Mouse (Mus musculus) stomach, embryonic 16.5 days (tissue): Measurements from ENCODE around the gene Cavin4. TPM values are rescaled to one million over a fixed set of nuclear protein-coding genes. Genes with fewer than 3 reads are reported as not detected.

Experiments
- ATAC-seq: fragments of 200-750 bp; cut with Nextera tagmentation; 2 replicates; pipeline ENCODE4 v1.8.0; 2017; ENCODE audit warnings: moderate number of reproducible peaks, moderate TSS enrichment; ENCODE audit not compliant: insufficient read depth, low FRiP score
- H3K27ac ChIP-seq: fragments of 300-500 bp; sonication (generic); 2 replicates; pipeline ENCODE4 v1.5.1; 2014; ENCODE audit warnings: low read length
- H3K27me3 ChIP-seq: fragments of 300-500 bp; sonication (generic); 2 replicates; pipeline ENCODE4 v1.6.1; 2014; ENCODE audit warnings: low read length, control low read depth, mixed read lengths; ENCODE audit not compliant: control insufficient read depth, insufficient read depth
- H3K36me3 ChIP-seq: fragments of 300-500 bp; sonication (generic); 2 replicates; pipeline ENCODE4 v1.6.1; 2014; ENCODE audit warnings: low read length; ENCODE audit not compliant: control insufficient read depth, insufficient read depth
- H3K4me1 ChIP-seq: fragments of 300-500 bp; sonication (generic); 2 replicates; pipeline ENCODE4 v1.6.1; 2014; ENCODE audit warnings: low read length, control low read depth, mixed read lengths; ENCODE audit not compliant: control insufficient read depth, insufficient read depth
- H3K4me2 ChIP-seq: fragments of 300-500 bp; sonication (generic); 2 replicates; pipeline ENCODE4 v1.6.1; 2014; ENCODE audit warnings: low read depth, low read length, mixed read lengths
- H3K4me3 ChIP-seq: fragments of 300-500 bp; sonication (generic); replicated peaks from 2 replicates; pipeline ENCODE4 v1.5.1; 2014; ENCODE audit warnings: mild to moderate bottlenecking, low read length
- H3K9ac ChIP-seq: fragments of 300-500 bp; sonication (generic); 2 replicates; pipeline ENCODE4 v1.6.1; 2014; ENCODE audit warnings: low read length
- H3K9me3 ChIP-seq: fragments of 300-500 bp; sonication (generic); replicated peaks from 2 replicates; pipeline ENCODE4 v1.6.1; 2016; ENCODE audit warnings: low read length, control low read depth; ENCODE audit not compliant: control insufficient read depth
- WGBS: fragments of 180-500 bp; shearing (Covaris S2); extraction: QIAGEN DNeasy Blood & Tissue Kit; methylation state at CpG from one replicate; pipeline ENCODE4 v1.1.7; 2014; 5-methylcytosine and 5-hydroxymethylcytosine counted together
- polyA plus RNA-seq: library from polyadenylated mRNA; unstranded; fragments of >200 nt; fragmentation: Nextera tagmentation; extraction: Ambion mirVana; gene quantifications from 2 replicates; pipeline ENCODE4 v1.2.1, GENCODE M21; 2015

Cavin4 gene
- polyA plus RNA-seq: 0.54 and 8.9 TPM in 2 replicates

DNA sequence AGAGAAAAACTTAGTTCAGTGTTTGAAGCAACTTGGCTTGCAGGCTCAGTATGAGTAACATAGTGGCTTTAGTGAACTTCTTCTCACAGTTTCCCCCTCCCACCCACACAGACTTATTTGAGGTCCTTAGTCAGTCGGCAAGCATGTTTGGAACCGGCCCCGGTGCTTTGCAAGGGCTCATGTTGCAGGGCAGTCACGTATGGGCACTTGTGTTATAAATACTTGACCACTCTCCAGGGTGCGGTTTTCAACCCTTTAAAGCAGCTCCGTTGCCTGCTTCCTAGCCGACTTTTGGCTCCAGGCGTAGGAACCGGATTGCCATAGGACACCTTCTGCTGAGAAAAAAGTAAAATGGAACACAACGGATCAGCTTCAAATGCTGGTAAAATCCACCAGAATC lies at the start of gene Cavin4:
Cavin4 (plus strand) TSS at position 244 of the 400 bp plus-strand sequence.
- H3K4me3 ChIP-seq: no peak within 1 kb of the TSS
- H3K4me2 ChIP-seq: no peak within 1 kb of the TSS
- 0 out of 2 replicates have a peak, but pooled peaks cover 6% of the 10 kb centered on the region for H3K4me1 ChIP-seq
- H3K9me3 ChIP-seq: no peaks in the 10 kb centered on the region
- no peak for ATAC-seq
- H3K27me3 ChIP-seq: no peaks in the 10 kb centered on the region
- WGBS: 93% methylated on average over 10 of the region's 10 CpGs
- H3K27ac ChIP-seq: no peak within 1 kb of the TSS
- H3K36me3 ChIP-seq: peaks cover 4% of the 10 kb centered on the region; the same call in 1 of the 2 replicates
- H3K9ac ChIP-seq: no peak within 1 kb of the TSS

DNA sequence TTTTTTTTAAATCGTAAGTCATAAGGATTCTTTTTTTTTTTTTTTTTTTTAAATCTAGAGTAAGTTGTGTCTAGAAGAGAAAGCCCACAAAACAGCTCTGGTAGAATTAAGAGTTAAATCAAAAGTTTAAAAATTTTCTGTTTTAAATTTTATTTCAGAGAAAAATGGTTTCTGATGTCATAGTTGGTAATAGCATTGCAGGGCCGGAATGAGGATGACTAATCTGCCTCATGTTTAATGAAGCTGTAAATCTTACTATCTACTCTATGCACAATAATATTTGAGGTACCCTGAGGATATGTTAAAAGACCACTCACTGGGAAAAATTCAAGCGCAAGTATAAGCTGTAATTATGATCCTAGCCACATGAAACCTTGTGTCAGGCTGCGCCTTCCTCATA lies 47.8 kb upstream of the Cavin4 start:
- Histone ChIP-seq H3K4me1 (no peaks in the 10 kb centered on the region), H3K27me3 (no peaks in the 10 kb centered on the region), H3K27ac (no peak overlapping the region), H3K9ac (no peak overlapping the region), H3K9me3 (no peaks in the 10 kb centered on the region), H3K36me3 (no peaks in the 10 kb centered on the region), H3K4me3 (no peak overlapping the region), H3K4me2 (no peak overlapping the region)
- WGBS: 92% methylated on average over 4 of the region's 4 CpGs
- no peak for ATAC-seq

DNA sequence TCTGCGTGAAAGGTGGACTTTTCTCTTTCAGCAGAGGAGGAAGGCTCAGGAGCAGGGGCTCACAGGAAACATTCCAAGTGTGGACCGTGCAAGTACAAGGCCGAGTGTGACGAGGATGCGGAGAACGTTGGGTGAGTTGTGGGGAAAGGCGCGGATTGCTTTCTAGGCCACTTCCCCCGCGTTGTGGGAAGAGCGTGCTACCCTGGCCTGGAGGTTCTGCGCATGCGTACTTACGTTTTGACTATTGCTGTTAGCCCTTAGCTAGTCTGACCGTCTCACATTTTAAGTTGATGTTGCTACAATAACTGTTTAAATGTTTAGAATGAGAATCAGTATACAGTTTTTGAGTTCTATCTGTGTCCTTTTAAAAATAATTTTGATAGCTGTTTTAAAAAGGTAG lies 46.1 kb upstream of the Cavin4 start:
- no peaks in the 10 kb centered on the region for H3K27me3 ChIP-seq
- H3K36me3 ChIP-seq: no peaks in the 10 kb centered on the region
- 92% methylated on average over 15 of the region's 15 CpGs for WGBS
- H3K4me2 ChIP-seq: peak overlapping the region; percentile 9; the same call in 1 of the 2 replicates
- H3K27ac ChIP-seq: peak overlapping the region; percentile 21; the same call in 1 of the 2 replicates
- H3K4me1 ChIP-seq: no peaks in the 10 kb centered on the region
- H3K9ac ChIP-seq: no peak overlapping the region
- no peak overlapping the region for H3K4me3 ChIP-seq
- H3K9me3 ChIP-seq: no peaks in the 10 kb centered on the region
- no peak for ATAC-seq

DNA sequence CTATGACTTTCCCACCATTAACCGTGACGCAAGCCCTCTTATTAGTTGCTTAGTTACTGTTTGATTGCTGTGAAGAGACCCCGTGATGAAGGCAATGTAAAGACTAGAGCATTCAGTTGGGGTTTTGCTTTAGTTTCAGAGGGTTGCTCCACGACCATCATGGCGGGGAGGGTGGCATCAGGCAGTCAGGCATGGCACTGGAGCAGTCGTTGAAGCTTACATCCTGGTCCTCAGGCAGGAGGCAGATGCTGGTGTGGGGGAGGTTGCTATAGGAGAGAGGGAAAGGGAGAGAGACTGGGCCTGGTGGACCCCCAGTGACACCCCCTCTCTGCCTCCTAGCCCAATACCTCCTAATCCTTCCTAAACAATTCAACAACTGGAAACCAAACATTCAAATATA lies 43.2 kb upstream of the Cavin4 start:
- Histone ChIP-seq H3K9me3 (no peaks in the 10 kb centered on the region), H3K27ac (no peak overlapping the region), H3K27me3 (no peaks in the 10 kb centered on the region), H3K4me2 (no peak overlapping the region), H3K4me3 (no peak overlapping the region), H3K9ac (no peak overlapping the region), H3K4me1 (no peaks in the 10 kb centered on the region), H3K36me3 (no peaks in the 10 kb centered on the region)
- WGBS: 91% methylated on average over 6 of the region's 6 CpGs
- ATAC-seq: no peak

DNA sequence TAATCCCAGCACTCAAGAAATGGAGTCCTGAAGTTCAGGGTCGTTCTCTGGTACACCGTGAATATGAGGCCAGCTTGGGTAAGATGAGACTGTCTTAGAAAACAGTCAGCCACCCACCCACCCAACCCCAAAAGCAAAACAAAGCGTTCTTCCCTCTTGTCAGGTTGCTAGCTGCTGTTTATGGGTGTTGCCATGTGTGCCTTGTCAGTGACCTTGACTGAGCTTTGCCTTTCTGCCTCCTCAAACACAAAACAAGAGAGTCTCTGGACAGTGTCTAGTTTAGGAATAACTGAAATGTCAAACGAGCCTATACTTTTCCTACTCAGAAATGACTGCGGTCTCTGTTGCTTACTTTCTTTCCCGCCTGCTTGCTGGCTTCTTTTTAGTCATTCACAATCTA lies 41.1 kb upstream of the Cavin4 start:
- Histone ChIP-seq H3K27ac (no peak overlapping the region), H3K4me1 (no peaks in the 10 kb centered on the region), H3K4me2 (no peak overlapping the region), H3K4me3 (no peak overlapping the region), H3K9ac (no peak overlapping the region), H3K9me3 (no peaks in the 10 kb centered on the region), H3K36me3 (no peaks in the 10 kb centered on the region), H3K27me3 (no peaks in the 10 kb centered on the region)
- WGBS: 68% methylated on average over 6 of the region's 6 CpGs
- ATAC-seq: no peak

DNA sequence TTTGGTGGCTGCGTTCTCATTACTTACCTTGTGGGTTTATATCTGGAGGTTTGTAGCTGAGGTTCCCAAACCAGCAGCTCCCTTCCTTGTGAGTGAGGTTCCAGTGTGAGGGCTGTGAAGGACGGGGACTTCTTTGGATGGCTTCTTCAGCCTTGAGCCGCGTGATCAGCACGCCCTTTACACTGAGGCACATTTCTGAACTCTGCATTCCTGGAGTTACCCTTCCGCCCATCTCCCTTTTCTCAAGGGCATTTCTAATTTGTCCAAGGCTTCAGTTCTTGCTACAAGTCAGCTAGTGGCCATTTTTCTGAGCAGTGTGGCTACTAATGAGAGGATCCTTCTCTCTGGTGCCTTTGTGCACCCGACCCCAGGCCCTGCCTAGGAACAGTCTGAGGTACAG lies 40.4 kb upstream of the Cavin4 start:
- Histone ChIP-seq H3K4me3 (no peak overlapping the region), H3K36me3 (no peaks in the 10 kb centered on the region), H3K9me3 (no peaks in the 10 kb centered on the region), H3K27me3 (no peaks in the 10 kb centered on the region), H3K9ac (no peak overlapping the region), H3K27ac (no peak overlapping the region), H3K4me2 (no peak overlapping the region), H3K4me1 (no peaks in the 10 kb centered on the region)
- no peak for ATAC-seq
- 93% methylated on average over 7 of the region's 7 CpGs for WGBS

DNA sequence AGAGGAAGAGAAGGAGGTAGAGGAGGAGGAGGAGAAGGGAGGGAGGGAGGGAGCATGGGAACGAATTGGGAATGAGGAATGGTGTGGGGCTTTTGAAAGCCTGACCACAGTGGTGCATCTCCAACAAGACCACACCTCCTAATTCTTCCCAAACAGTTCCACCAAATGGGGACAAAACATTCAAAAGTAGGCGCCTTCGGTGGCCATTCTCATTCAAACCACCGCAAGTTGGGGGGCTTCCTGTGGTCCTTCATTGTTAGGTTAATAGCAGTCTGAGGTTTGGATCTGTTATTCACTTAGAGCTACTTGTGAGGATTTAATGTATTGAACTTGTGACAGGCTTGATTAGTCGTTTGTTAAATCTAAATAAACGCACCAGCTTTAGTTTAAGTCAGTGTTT lies 38.4 kb upstream of the Cavin4 start:
- Histone ChIP-seq H3K4me2 (no peak overlapping the region), H3K36me3 (0 out of 2 replicates have a peak, but pooled peaks cover 3% of the 10 kb centered on the region), H3K9ac (no peak overlapping the region), H3K4me3 (no peak overlapping the region), H3K27ac (no peak overlapping the region), H3K27me3 (no peaks in the 10 kb centered on the region), H3K9me3 (no peaks in the 10 kb centered on the region), H3K4me1 (no peaks in the 10 kb centered on the region)
- 60% methylated on average over 6 of the region's 6 CpGs for WGBS
- ATAC-seq: no peak

DNA sequence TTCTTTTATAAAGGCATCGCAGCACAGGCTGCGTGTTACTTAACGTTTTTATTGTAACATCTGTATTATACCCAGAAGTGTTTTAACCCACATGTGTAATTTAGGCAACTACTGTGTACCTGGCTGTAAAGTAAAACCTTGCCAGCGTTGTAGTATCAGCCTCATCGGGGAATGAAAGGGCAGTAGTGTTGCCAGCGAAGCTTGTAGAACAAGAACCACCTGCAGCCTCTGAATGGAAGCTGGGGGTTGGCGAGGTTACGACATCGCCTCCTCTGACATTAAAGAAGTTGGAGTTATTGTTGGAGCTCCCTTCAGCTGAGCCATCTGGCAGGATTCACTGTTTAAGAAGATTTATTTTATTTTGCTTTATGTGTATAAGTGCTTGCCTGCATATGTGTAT lies 37.5 kb upstream of the Cavin4 start:
- WGBS: 65% methylated on average over 9 of the region's 9 CpGs
- no peak overlapping the region for H3K9ac ChIP-seq
- no peaks in the 10 kb centered on the region for H3K27me3 ChIP-seq
- no peaks in the 10 kb centered on the region for H3K9me3 ChIP-seq
- H3K36me3 ChIP-seq: 0 out of 2 replicates have a peak, but pooled peaks cover 3% of the 10 kb centered on the region
- H3K4me1 ChIP-seq: no peaks in the 10 kb centered on the region
- H3K4me2 ChIP-seq: no peak overlapping the region
- no peak overlapping the region for H3K4me3 ChIP-seq
- H3K27ac ChIP-seq: peak overlapping the region; percentile 39
- ATAC-seq: peak; percentile 33; the same call in 1 of the 2 replicates

DNA sequence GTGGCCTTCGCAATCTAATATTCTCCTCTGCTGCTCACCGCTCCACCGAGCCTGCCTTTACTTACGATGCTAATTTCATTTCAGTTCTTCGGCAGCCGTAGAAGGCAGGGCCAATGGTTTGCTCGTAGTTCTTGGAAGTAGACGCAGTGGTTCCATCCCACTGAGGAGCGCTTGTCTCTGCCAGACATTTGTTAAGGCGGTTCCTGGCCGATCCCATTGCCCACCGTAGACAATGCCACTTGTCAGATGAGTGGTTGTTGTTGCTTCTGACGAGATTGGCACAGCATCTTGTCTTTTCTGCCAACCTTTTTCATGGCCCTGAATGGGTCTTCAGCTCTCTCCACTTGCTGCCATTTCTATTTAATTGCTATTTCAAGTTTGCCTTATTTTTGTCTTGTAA lies 33.9 kb upstream of the Cavin4 start:
- no peak for ATAC-seq

More for the DNA sequence above, 33.9 kb upstream of the Cavin4 start:
- Histone ChIP-seq H3K9me3 (no peaks in the 10 kb centered on the region), H3K9ac (no peak overlapping the region), H3K4me3 (no peak overlapping the region), H3K4me1 (no peaks in the 10 kb centered on the region), H3K36me3 (0 out of 2 replicates have a peak, but pooled peaks cover 3% of the 10 kb centered on the region), H3K4me2 (no peak overlapping the region), H3K27me3 (no peaks in the 10 kb centered on the region), H3K27ac (no peak overlapping the region)
- 95% methylated on average over 13 of the region's 13 CpGs for WGBS
